Mouse (Mus musculus): ENCODE measurements around the gene Olfm1. TPM values are rescaled to one million over a fixed set of nuclear protein-coding genes. Genes with fewer than 3 reads are reported as not detected.

The Olfm1 gene
- polyA plus RNA-seq, 1 experiment from 2014 or later, result 227 TPM

GRCm38 (mm10) chr2:28209211-28209610 is 16.4 kb downstream of the Olfm1 start:
- 62% methylated on average over 5 of the region's 5 CpGs for WGBS
- ATAC-seq, result no peak
- Histone ChIP-seq H3K9ac (replicated peaks; ENCODE audit: low read depth, low read length) (no peak overlapping the region), H3K27ac (ENCODE audit: low read length) (no peak overlapping the region), H3K4me3 (replicated peaks; ENCODE audit: low read length) (no peak overlapping the region), H3K36me3 (ENCODE audit: control insufficient read depth, insufficient read depth) (no peaks in the 10 kb centered on the region), H3K27me3 (replicated peaks; ENCODE audit: control insufficient read depth, insufficient read depth, low read length) (0 out of 2 replicates have a peak, but pooled peaks cover 2% of the 10 kb centered on the region), H3K4me1 (replicated peaks; ENCODE audit: control insufficient read depth, insufficient read depth, low read length) (peaks cover 49% of the 10 kb centered on the region), H3K4me2 (ENCODE audit: low read length) (no peak overlapping the region), H3K9me3 (ENCODE audit: control insufficient read depth, low read length) (no peaks in the 10 kb centered on the region)

GRCm38 (mm10) chr2:28209653-28210052 is 16.9 kb downstream of the Olfm1 start:
- no peaks in the 10 kb centered on the region for H3K9me3 ChIP-seq (ENCODE audit: control insufficient read depth, low read length)
- no peak for ATAC-seq
- 60% methylated on average over 12 of the region's 12 CpGs for WGBS
- H3K4me3 ChIP-seq (replicated peaks; ENCODE audit: low read length), result no peak overlapping the region
- H3K9ac ChIP-seq (replicated peaks; ENCODE audit: low read depth, low read length), result no peak overlapping the region
- H3K27ac ChIP-seq (ENCODE audit: low read length), result no peak overlapping the region
- H3K4me2 ChIP-seq (ENCODE audit: low read length), result no peak overlapping the region
- peaks cover 45% of the 10 kb centered on the region for H3K4me1 ChIP-seq (replicated peaks; ENCODE audit: control insufficient read depth, insufficient read depth, low read length)
- H3K27me3 ChIP-seq (replicated peaks; ENCODE audit: control insufficient read depth, insufficient read depth, low read length), result 0 out of 2 replicates have a peak, but pooled peaks cover 2% of the 10 kb centered on the region
- no peaks in the 10 kb centered on the region; the same call in none of the 2 replicates for H3K36me3 ChIP-seq (ENCODE audit: control insufficient read depth, insufficient read depth)

- Histone ChIP-seq H3K27ac (ENCODE audit: low read length) (no peak overlapping the region), H3K9ac (replicated peaks; ENCODE audit: low read depth, low read length) (no peak overlapping the region), H3K9me3 (ENCODE audit: control insufficient read depth, low read length) (no peaks in the 10 kb centered on the region), H3K36me3 (ENCODE audit: control insufficient read depth, insufficient read depth) (peaks cover 6% of the 10 kb centered on the region), H3K27me3 (replicated peaks; ENCODE audit: control insufficient read depth, insufficient read depth, low read length) (0 out of 2 replicates have a peak, but pooled peaks cover 2% of the 10 kb centered on the region), H3K4me3 (replicated peaks; ENCODE audit: low read length) (no peak overlapping the region), H3K4me1 (replicated peaks; ENCODE audit: control insufficient read depth, insufficient read depth, low read length) (peaks cover 39% of the 10 kb centered on the region), H3K4me2 (ENCODE audit: low read length) (no peak overlapping the region)
- ATAC-seq, result no peak
- 55% methylated on average over 4 of the region's 4 CpGs for WGBS
Observed at GRCm38 (mm10) chr2:28210273-28210672, 17.5 kb downstream of the Olfm1 start.

GRCm38 (mm10) chr2:28211531-28212281 is 18.9 kb downstream of the Olfm1 start:
- 0 out of 2 replicates have a peak overlapping the region, but pooled peaks have one; percentile 13 for H3K9ac ChIP-seq (replicated peaks; ENCODE audit: low read depth, low read length)
- H3K4me2 ChIP-seq (ENCODE audit: low read length), result no peak overlapping the region; the same call in 1 of the 2 replicates
- H3K27me3 ChIP-seq (replicated peaks; ENCODE audit: control insufficient read depth, insufficient read depth, low read length), result no peaks in the 10 kb centered on the region
- ATAC-seq, result peak; percentile 34
- H3K36me3 ChIP-seq (ENCODE audit: control insufficient read depth, insufficient read depth), result peaks cover 7% of the 10 kb centered on the region
- H3K27ac ChIP-seq (ENCODE audit: low read length), result peak overlapping the region; percentile 46
- peaks cover 30% of the 10 kb centered on the region for H3K4me1 ChIP-seq (replicated peaks; ENCODE audit: control insufficient read depth, insufficient read depth, low read length)
- no peak overlapping the region for H3K4me3 ChIP-seq (replicated peaks; ENCODE audit: low read length)
- WGBS, result 31% methylated on average over 22 of the region's 22 CpGs
- no peaks in the 10 kb centered on the region for H3K9me3 ChIP-seq (ENCODE audit: control insufficient read depth, low read length)

GRCm38 (mm10) chr2:28212911-28213310 is 20.1 kb downstream of the Olfm1 start:
- H3K4me1 ChIP-seq (replicated peaks; ENCODE audit: control insufficient read depth, insufficient read depth, low read length), result peaks cover 27% of the 10 kb centered on the region

GRCm38 (mm10) chr2:28216211-28216775 is 23.5 kb downstream of the Olfm1 start:
- peaks cover 15% of the 10 kb centered on the region for H3K4me1 ChIP-seq (replicated peaks; ENCODE audit: control insufficient read depth, insufficient read depth, low read length)
- peaks cover 7% of the 10 kb centered on the region for H3K36me3 ChIP-seq (ENCODE audit: control insufficient read depth, insufficient read depth)
- 77% methylated on average over 5 of the region's 5 CpGs for WGBS
- H3K4me2 ChIP-seq (ENCODE audit: low read length), result no peak overlapping the region
- no peak overlapping the region for H3K9ac ChIP-seq (replicated peaks; ENCODE audit: low read depth, low read length)
- H3K27ac ChIP-seq (ENCODE audit: low read length), result no peak overlapping the region
- no peaks in the 10 kb centered on the region for H3K9me3 ChIP-seq (ENCODE audit: control insufficient read depth, low read length)
- no peaks in the 10 kb centered on the region for H3K27me3 ChIP-seq (replicated peaks; ENCODE audit: control insufficient read depth, insufficient read depth, low read length)
- H3K4me3 ChIP-seq (replicated peaks; ENCODE audit: low read length), result no peak overlapping the region
- no peak for ATAC-seq

More at GRCm38 (mm10) chr2:28212911-28213310, 20.1 kb downstream of the Olfm1 start:
- Histone ChIP-seq H3K27me3 (replicated peaks; ENCODE audit: control insufficient read depth, insufficient read depth, low read length) (no peaks in the 10 kb centered on the region), H3K9ac (replicated peaks; ENCODE audit: low read depth, low read length) (no peak overlapping the region), H3K4me3 (replicated peaks; ENCODE audit: low read length) (no peak overlapping the region), H3K36me3 (ENCODE audit: control insufficient read depth, insufficient read depth) (peaks cover 7% of the 10 kb centered on the region), H3K4me2 (ENCODE audit: low read length) (no peak overlapping the region), H3K27ac (ENCODE audit: low read length) (no peak overlapping the region), H3K9me3 (ENCODE audit: control insufficient read depth, low read length) (no peaks in the 10 kb centered on the region)
- ATAC-seq, result no peak
- 31% methylated on average over 5 of the region's 5 CpGs for WGBS

GRCm38 (mm10) chr2:28217783-28218182 is 25.0 kb downstream of the Olfm1 start:
- WGBS, result 93% methylated on average over 1 of the region's 1 CpGs
- Histone ChIP-seq H3K27me3 (replicated peaks; ENCODE audit: control insufficient read depth, insufficient read depth, low read length) (no peaks in the 10 kb centered on the region), H3K4me1 (replicated peaks; ENCODE audit: control insufficient read depth, insufficient read depth, low read length) (peaks cover 7% of the 10 kb centered on the region; the same call in 1 of the 2 replicates), H3K27ac (ENCODE audit: low read length) (no peak overlapping the region), H3K9me3 (ENCODE audit: control insufficient read depth, low read length) (no peaks in the 10 kb centered on the region), H3K4me2 (ENCODE audit: low read length) (no peak overlapping the region), H3K36me3 (ENCODE audit: control insufficient read depth, insufficient read depth) (peaks cover 7% of the 10 kb centered on the region), H3K9ac (replicated peaks; ENCODE audit: low read depth, low read length) (no peak overlapping the region), H3K4me3 (replicated peaks; ENCODE audit: low read length) (no peak overlapping the region)
- ATAC-seq, result no peak

- peaks cover 7% of the 10 kb centered on the region for H3K36me3 ChIP-seq (ENCODE audit: control insufficient read depth, insufficient read depth)
- no peak for ATAC-seq
- no peaks in the 10 kb centered on the region for H3K9me3 ChIP-seq (ENCODE audit: control insufficient read depth, low read length)
- no peak overlapping the region for H3K4me2 ChIP-seq (ENCODE audit: low read length)
- H3K4me3 ChIP-seq (replicated peaks; ENCODE audit: low read length), result no peak overlapping the region
- no peak overlapping the region for H3K9ac ChIP-seq (replicated peaks; ENCODE audit: low read depth, low read length)
- WGBS, result 61% methylated on average over 7 of the region's 7 CpGs
- peaks cover 8% of the 10 kb centered on the region; the same call in 1 of the 2 replicates for H3K4me1 ChIP-seq (replicated peaks; ENCODE audit: control insufficient read depth, insufficient read depth, low read length)
- no peaks in the 10 kb centered on the region for H3K27me3 ChIP-seq (replicated peaks; ENCODE audit: control insufficient read depth, insufficient read depth, low read length)
- H3K27ac ChIP-seq (ENCODE audit: low read length), result no peak overlapping the region
Observed at GRCm38 (mm10) chr2:28218651-28219356, 26.0 kb downstream of the Olfm1 start.

GRCm38 (mm10) chr2:28219625-28220024 is 26.8 kb downstream of the Olfm1 start:
- Histone ChIP-seq H3K36me3 (ENCODE audit: control insufficient read depth, insufficient read depth) (peaks cover 7% of the 10 kb centered on the region), H3K4me2 (ENCODE audit: low read length) (no peak overlapping the region)

More at GRCm38 (mm10) chr2:28219625-28220024, 26.8 kb downstream of the Olfm1 start:
- H3K27me3 ChIP-seq (replicated peaks; ENCODE audit: control insufficient read depth, insufficient read depth, low read length), result no peaks in the 10 kb centered on the region
- H3K4me3 ChIP-seq (replicated peaks; ENCODE audit: low read length), result no peak overlapping the region
- H3K27ac ChIP-seq (ENCODE audit: low read length), result no peak overlapping the region
- 84% methylated on average over 1 of the region's 1 CpGs for WGBS
- no peaks in the 10 kb centered on the region for H3K9me3 ChIP-seq (ENCODE audit: control insufficient read depth, low read length)
- ATAC-seq, result no peak
- H3K4me1 ChIP-seq (replicated peaks; ENCODE audit: control insufficient read depth, insufficient read depth, low read length), result peaks cover 8% of the 10 kb centered on the region; the same call in 1 of the 2 replicates
- no peak overlapping the region for H3K9ac ChIP-seq (replicated peaks; ENCODE audit: low read depth, low read length)

All from forebrain, embryonic 16.5 days (tissue).